In the genomic region with DNA sequence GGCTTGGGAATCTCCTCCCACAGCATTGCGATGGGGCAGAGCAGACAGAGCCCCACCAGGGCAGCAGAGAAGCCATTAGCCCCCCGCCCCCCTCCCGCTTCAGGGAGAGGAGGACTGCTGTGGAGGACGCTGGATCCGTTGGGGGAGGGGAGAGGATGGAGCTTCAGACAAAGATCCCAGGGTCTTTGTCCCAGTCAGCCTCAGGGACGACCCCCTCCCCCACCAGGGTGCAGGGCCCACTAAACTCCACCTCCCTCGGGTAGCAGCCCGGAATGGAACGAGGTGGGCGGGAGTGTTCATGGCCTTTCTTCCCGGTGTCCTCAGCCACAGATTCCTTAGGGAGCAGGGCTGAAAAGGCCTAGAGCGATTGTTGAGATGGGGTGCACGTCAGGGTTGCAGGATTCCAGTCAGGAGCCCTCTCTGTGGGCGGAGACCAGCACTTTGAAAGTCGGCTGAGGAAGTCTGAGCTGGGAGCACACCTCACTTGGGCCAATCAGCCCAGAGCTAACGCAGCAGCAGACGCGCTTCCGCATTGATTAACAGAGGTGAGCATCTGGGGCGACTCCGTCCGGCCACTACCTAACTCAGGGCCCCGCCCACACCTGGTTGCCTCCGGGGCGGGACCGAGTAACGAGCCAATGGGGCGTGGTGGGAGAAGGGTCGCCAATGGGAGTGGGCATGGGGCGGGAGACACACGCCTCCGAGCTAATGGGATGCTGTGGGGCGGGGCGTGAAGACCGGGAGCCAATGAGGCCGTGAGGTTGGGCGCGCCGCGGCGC, we compare ENCODE assay signal across 7 mouse cellular contexts. TPM values are rescaled to one million over a fixed set of nuclear protein-coding genes. Genes with fewer than 3 reads are reported as not detected.
A peak's percentile ranks its signal among the peaks of the same experiment; 100 is the strongest.
DNase-seq lines count a peak whose midpoint lies in the region; ATAC-seq lines count a peak whose summit lies in the region.

TSS of gene Rassf7 (plus strand) at position 760 of the 779 bp plus-strand sequence.

- H3K27me3 ChIP-seq in intestine, embryonic 14.5 days (replicated peaks; ENCODE audit: control insufficient read depth, insufficient read depth, low read length): no peaks in the 10 kb centered on the region
- H3K27me3 ChIP-seq in midbrain, embryonic 10.5 days (ENCODE audit: low read depth, poor library complexity, severe bottlenecking): no peaks in the 10 kb centered on the region

- H3K36me3 ChIP-seq in intestine, embryonic 14.5 days (ENCODE audit: control insufficient read depth, insufficient read depth, low read length): peaks cover 18% of the 10 kb centered on the region
- H3K36me3 ChIP-seq in midbrain, embryonic 10.5 days: peaks cover 34% of the 10 kb centered on the region

- peak within 1 kb of the TSS; percentile 62 for H3K4me3 ChIP-seq in intestine, embryonic 14.5 days (ENCODE audit: low read depth, low read length)
- peak within 1 kb of the TSS; percentile 81 for H3K4me3 ChIP-seq in midbrain, embryonic 10.5 days

- intact Hi-C loops in left cerebral cortex, postnatal 25 days (cut with DNase I): no loop called here

- peak within 1 kb of the TSS; percentile 64 for H3K9ac ChIP-seq in intestine, embryonic 14.5 days (ENCODE audit: low read length)

- ATAC-seq in intestine, embryonic 14.5 days (replicated peaks; ENCODE audit: low FRiP score, low TSS enrichment, low read depth): peak; percentile 90

- H3K4me2 ChIP-seq in intestine, embryonic 14.5 days (ENCODE audit: low read length): peak within 1 kb of the TSS; percentile 84

- H3K4me1 ChIP-seq in intestine, embryonic 14.5 days (replicated peaks; ENCODE audit: control insufficient read depth, insufficient read depth, low read length): peaks cover 20% of the 10 kb centered on the region
- peaks cover 73% of the 10 kb centered on the region for H3K4me1 ChIP-seq in midbrain, embryonic 10.5 days

- DNase-seq in adrenal gland, adult 18-20 months (ENCODE audit: low spot score in 2 of 2): peak; percentile 81 to 83
- peak; percentile 99 for DNase-seq in embryo, embryonic 11 days
- DNase-seq in gastrocnemius, postnatal 25 days: peak; percentile 85
- peak; percentile 89 for DNase-seq in intestine, embryonic 14.5 days (ENCODE audit: low spot score)
- DNase-seq in left cerebral cortex, postnatal 25 days (ENCODE audit: low spot score in 2 of 2): peak; percentile 79 to 80
- peak; percentile 97 for DNase-seq in midbrain, embryonic 10.5 days (ENCODE audit: low spot score)
- peak; percentile 72 for DNase-seq in skeletal muscle tissue, adult 2 months (ENCODE audit: low read depth, low spot score)

- H3K27ac ChIP-seq in intestine, embryonic 14.5 days (ENCODE audit: low read depth): peak within 1 kb of the TSS; percentile 85
- peak within 1 kb of the TSS; percentile 97 for H3K27ac ChIP-seq in midbrain, embryonic 10.5 days (replicated peaks)

- no peaks in the 10 kb centered on the region for H3K9me3 ChIP-seq in intestine, embryonic 14.5 days (ENCODE audit: control insufficient read depth, low read length)
- H3K9me3 ChIP-seq in midbrain, embryonic 10.5 days (replicated peaks): no peaks in the 10 kb centered on the region

- under 1% methylated on average over 41 of the region's 41 CpGs for WGBS in intestine, embryonic 14.5 days
- under 1% methylated on average over 41 of the region's 41 CpGs for WGBS in midbrain, embryonic 10.5 days

RNA-seq across cellular contexts. Expression of gene Rassf7, which starts in this region (rescaled TPM):
- 1 to 10 TPM; 1.4 to 2.6 TPM for total RNA-seq in adrenal gland, adult 18-20 months (2021)
- 1 to 10 TPM in 1 of 2 experiments, under 1 TPM in 1; 0.38 to 1.1 TPM for total RNA-seq in gastrocnemius, postnatal 25 days (2021)
- polyA plus RNA-seq in intestine, embryonic 14.5 days (2014; fragmentation: Nextera tagmentation; extraction: Ambion mirVana): 60.3 and 61.4 TPM in 2 replicates
- total RNA-seq in left cerebral cortex, postnatal 25 days (2021): 1 to 10 TPM in 1 of 2 experiments, under 1 TPM in 1; 0.78 to 1.5 TPM
- 55.6 and 57.2 TPM in 2 replicates for polyA plus RNA-seq in midbrain, embryonic 10.5 days (2016; fragmentation: Nextera tagmentation; extraction: Ambion mirVana)

Comparison
In these comparisons a context has a peak if more than half of its experiments do, and no peak if none do; other contexts are left out.
1. Peak in every context shown above with its lines: DNase-seq, ATAC-seq, H3K4me3 ChIP-seq and H3K27ac ChIP-seq.